Mouse (Mus musculus) retina, adult 2 months (tissue): ENCODE measurements at regions not wholly inside any gene's neighbourhood (a gene's known extent, or its start where the extent isn't known, plus 50 kb on each side); places are given as distances from the start of the nearest gene placed in this dataset.

Experiments
- DNase-seq: peaks from one replicate; pipeline ENCODE4 v3.0.0-alpha.2; 2012; ENCODE audit warnings: low read depth, low spot score

DNA sequence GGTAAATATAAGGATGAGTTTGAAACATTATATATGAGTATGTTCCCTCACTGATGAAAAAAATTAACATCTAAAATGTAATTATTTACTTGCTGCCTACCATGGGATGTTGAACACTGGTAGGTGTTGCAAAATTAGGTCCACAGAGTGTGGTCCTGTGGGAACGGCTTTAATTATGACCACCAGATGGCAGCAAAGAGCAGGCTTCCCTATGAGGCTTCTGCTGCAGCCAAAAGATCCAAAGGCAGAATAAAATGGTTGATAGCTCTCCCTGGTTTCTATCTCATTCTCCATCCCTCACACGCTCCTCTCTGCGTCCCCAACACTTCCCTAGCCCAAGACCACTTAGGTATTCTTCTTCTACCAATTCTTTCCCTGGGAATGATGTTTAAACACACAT, 54.6 kb upstream of the Cit start:
- peak; percentile 60 for DNase-seq
